Mouse (Mus musculus) kidney, adult 2 months (tissue): Measurements from ENCODE around the gene Vmn1r235.

Experiments
- CTCF ChIP-seq: fragments of 200-500 bp; conservative IDR thresholded peaks from 2 replicates; pipeline ENCODE4 v1.5.1; 2011; ENCODE audit warnings: low read depth, mild to moderate bottlenecking, control low read depth, low read length, moderate library complexity, mixed read lengths; ENCODE audit not compliant: insufficient read depth, insufficient read length
- POLR2A ChIP-seq: fragments of 200-500 bp; IDR thresholded peaks from one replicate; pipeline ENCODE4 v1.6.1; 2011; ENCODE audit warnings: low read depth, low read length, control low read depth

DNA sequence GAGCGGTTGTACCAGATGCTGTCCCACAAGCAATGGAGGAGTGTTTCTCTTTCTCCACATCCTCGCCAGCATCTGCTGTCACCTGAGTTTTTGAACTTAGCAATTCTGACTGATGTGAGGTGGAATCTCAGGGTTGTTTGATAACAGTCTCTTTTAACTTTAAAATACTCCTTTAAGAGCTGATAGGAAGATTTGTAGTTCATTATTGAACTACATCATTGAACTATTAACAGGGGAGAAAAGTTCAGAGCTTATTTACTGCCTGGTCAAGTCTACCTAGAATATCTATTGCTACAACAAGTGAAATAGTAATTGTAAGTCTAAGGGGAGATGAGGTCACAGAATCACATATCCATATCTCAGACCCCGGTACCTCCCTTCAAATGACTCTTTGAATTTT is 26.4 kb downstream of the Vmn1r235 start, which contains the start of gene Vmn1r236:
- TF ChIP-seq POLR2A: no peak
- TF ChIP-seq CTCF: no peak
